Mouse (Mus musculus) megakaryocyte, embryonic 14.5 days (primary cell): ENCODE data around the gene Acrbp.

ENCODE experiments used
- FLI1 ChIP-seq: IDR thresholded peaks from 2 replicates; pipeline ENCODE4 v1.6.1; 2012; ENCODE audit warnings: low read length, inconsistent platforms, mixed read lengths
- GATA1 ChIP-seq: IDR thresholded peaks from 3 replicates; pipeline ENCODE4 v1.6.1; 2012; ENCODE audit warnings: mixed read lengths, low read length, inconsistent platforms, borderline replicate concordance

DNA sequence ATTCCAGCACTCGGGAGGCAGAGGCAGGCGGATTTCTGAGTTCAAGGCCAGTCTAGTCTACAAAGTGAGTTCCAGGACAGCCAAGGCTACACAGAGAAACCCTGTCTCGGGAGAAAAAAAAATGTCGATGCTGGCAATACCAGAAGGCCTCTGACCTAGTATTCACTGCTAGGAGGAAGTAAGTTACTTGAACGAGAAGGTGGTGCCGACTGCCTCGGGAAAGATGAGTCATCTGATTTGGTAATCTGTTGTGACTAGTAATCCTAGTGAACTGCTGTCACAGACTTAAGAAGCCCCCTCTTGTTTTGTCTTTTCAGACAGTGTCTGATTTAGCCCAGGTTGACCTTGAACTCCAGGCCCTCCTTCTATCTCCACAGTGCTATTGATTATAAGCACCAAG lies 8.4 kb upstream of the Acrbp start:
- TF ChIP-seq GATA1, result no peak
- no peak for TF ChIP-seq FLI1
